7 mouse cellular contexts compared by ENCODE assay signal in the genomic region with DNA sequence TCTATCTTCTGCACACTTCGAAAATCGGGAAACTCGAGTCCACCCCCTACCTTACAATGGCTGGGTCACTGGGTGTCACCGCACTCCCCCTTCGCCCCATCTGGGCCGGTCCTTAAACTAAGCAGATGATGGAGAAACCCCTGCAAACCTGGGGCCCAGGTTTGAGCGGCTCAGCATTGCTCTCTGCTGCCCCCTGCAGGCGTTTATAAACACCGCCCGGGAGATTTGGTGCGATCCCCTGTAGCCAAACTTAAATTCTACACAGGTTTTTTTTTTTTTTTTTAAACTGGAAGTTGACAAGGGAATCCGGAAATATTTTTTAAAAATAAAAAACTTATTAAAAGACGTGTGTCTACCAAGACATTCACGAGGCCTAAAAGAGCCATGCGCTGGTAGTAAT. TPM values are rescaled to one million over a fixed set of nuclear protein-coding genes. Genes with fewer than 3 reads are reported as not detected.
DNase-seq lines count a peak whose midpoint lies in the region; TF ChIP-seq lines count a peak whose summit lies in the region.

No protein-coding gene starts in this region.

- no peak for TF ChIP-seq POLR2A in MEL (IDR thresholded peaks at IDR 0.05; ENCODE audit: control insufficient read depth in 1 of 2, insufficient read depth in 1 of 2, low read depth in 1 of 2, low read length in 2 of 2, poor library complexity in 1 of 2)

- TF ChIP-seq EP300 in MEL (IDR thresholded peaks at IDR 0.05; ENCODE audit: low read depth in 1 of 2, low read length in 2 of 2) = no peak

- peak; percentile 13 to 62 (median 19); a peak in 3 of 6 replicates for TF ChIP-seq CTCF in MEL (IDR thresholded peaks at IDR 0.05 in 2 of 3, conservative IDR thresholded peaks at IDR 0.05 in 1 of 3; ENCODE audit: control insufficient read depth in 1 of 3, insufficient read depth in 1 of 3, low read depth in 2 of 3, low read length in 3 of 3, poor library complexity in 1 of 3, severe bottlenecking in 1 of 3)

- H3K27ac ChIP-seq in MEL (ENCODE audit: control insufficient read depth, low read depth, low read length) = no peak overlapping the region

- no peaks in the 10 kb centered on the region for H3K79me2 ChIP-seq in MEL (ENCODE audit: control insufficient read depth, insufficient read depth, low read length, poor library complexity)

- H3K9ac ChIP-seq in MEL (ENCODE audit: control insufficient read depth, low read depth, low read length, poor library complexity, severe bottlenecking) = no peak overlapping the region

- peak; percentile 4 for TF ChIP-seq RAD21 in MEL (IDR thresholded peaks at IDR 0.05; ENCODE audit: low read depth, low read length)

- H3K27me3 ChIP-seq in MEL (ENCODE audit: control insufficient read depth in 1 of 2, insufficient read depth in 2 of 2, low read length in 2 of 2) = no peaks in the 10 kb centered on the region

- no peak overlapping the region for H3K4me3 ChIP-seq in MEL (ENCODE audit: control insufficient read depth in 1 of 2, insufficient read depth in 1 of 2, low read depth in 2 of 2, low read length in 2 of 2)

- H3K36me3 ChIP-seq in MEL (ENCODE audit: control insufficient read depth in 1 of 2, insufficient read depth in 2 of 2, low read length in 2 of 2) = no peaks in the 10 kb centered on the region

- H3K4me1 ChIP-seq in MEL (ENCODE audit: control insufficient read depth in 1 of 2, insufficient read depth in 2 of 2, low read length in 2 of 2) = no peaks in the 10 kb centered on the region

- H3K9me3 ChIP-seq in MEL (replicated peaks; ENCODE audit: insufficient read depth, low read length) = no peaks in the 10 kb centered on the region

- DNase-seq in layer of hippocampus, postnatal 10 days (ENCODE audit: low spot score in 2 of 2) = peak; percentile 55 to 69
- DNase-seq in layer of hippocampus, postnatal 14 days (ENCODE audit: low spot score in 2 of 2) = no peak
- no peak for DNase-seq in MEL (ENCODE audit: low read depth, low spot score)
- peak; percentile 45 for DNase-seq in adrenal gland, postnatal 25 days
- peak; percentile 60 for DNase-seq in heart, postnatal 4 days
- peak; percentile 23 for DNase-seq in lung, postnatal 36 days
- DNase-seq in frontal cortex, postnatal 10 days (ENCODE audit: low spot score in 2 of 2) = no peak

TF ChIP-seq in MEL, 35 proteins besides CTCF, POLR2A, EP300 and RAD21:
- TF ChIP-seq HCFC1 (IDR thresholded peaks at IDR 0.05; ENCODE audit: low read depth, low read length) = no peak
- no peak for TF ChIP-seq UBTF (IDR thresholded peaks at IDR 0.05; ENCODE audit: borderline replicate concordance, insufficient read depth, low read depth, low read length)
- no peak for TF ChIP-seq ELF1 (IDR thresholded peaks at IDR 0.05; ENCODE audit: low read depth, low read length)
- no peak for TF ChIP-seq JUND (IDR thresholded peaks at IDR 0.05; ENCODE audit: low read depth, low read length)
- no peak for TF ChIP-seq USF2 (IDR thresholded peaks at IDR 0.05; ENCODE audit: borderline replicate concordance in 1 of 2, insufficient read depth in 1 of 2, low read depth in 1 of 2, low read length in 2 of 2)
- no peak for TF ChIP-seq POLR2AphosphoS2 (IDR thresholded peaks at IDR 0.05; ENCODE audit: low read length)
- TF ChIP-seq TAL1 (IDR thresholded peaks at IDR 0.05; ENCODE audit: low read length) = no peak
- no peak for TF ChIP-seq MXI1 (IDR thresholded peaks at IDR 0.05; ENCODE audit: low read depth, low read length)

RNA-seq across cellular contexts. Expression of gene Hspb8, which starts 53.3 kb away (rescaled TPM):
- 1 to 10 TPM; 7.3 to 9.1 TPM for total RNA-seq in layer of hippocampus, postnatal 10 days (2021)
- 10 to 100 TPM; 11.3 to 13.8 TPM for total RNA-seq in layer of hippocampus, postnatal 14 days (2021)
- not detected in 2 replicates for total RNA-seq in MEL (2012; rRNA removed)
- not detected for polyA plus RNA-seq in MEL (2012; ENCODE audit: insufficient read depth in 1 of 2, insufficient read length in 2 of 2, low read depth in 1 of 2, low replicate concordance in 2 of 2, missing spikeins in 1 of 2)
- 52.2 and 64.0 TPM in 2 replicates for total RNA-seq in adrenal gland, postnatal 25 days (2021)
- total RNA-seq in heart, postnatal 4 days (2021) = 10 to 100 TPM; 75.1 to 75.9 TPM

Comparison
In these comparisons a context has a peak if more than half of its experiments do, and no peak if none do; other contexts are left out.
1. DNase-seq: peak in layer of hippocampus, postnatal 10 days (2 of 2), adrenal gland, postnatal 25 days (single experiment), heart, postnatal 4 days (single experiment) and lung, postnatal 36 days (single experiment); none in layer of hippocampus, postnatal 14 days (0 of 2), MEL (single experiment) and frontal cortex, postnatal 10 days (0 of 2).